Mouse (Mus musculus) stomach, postnatal 0 days (tissue): ENCODE data around the gene Galnt7.

Experiments
- CTCF ChIP-seq: IDR thresholded peaks from 2 replicates; pipeline ENCODE4 v1.5.1; 2016; ENCODE audit warnings: antibody characterized with exemption, low read depth, mild to moderate bottlenecking, moderate library complexity
- EP300 ChIP-seq: optimal IDR thresholded peaks from 2 replicates; pipeline ENCODE3; 2016; ENCODE audit warnings: antibody characterized with exemption

GRCm38 (mm10) chr8:57601987-57602418 is 50.8 kb downstream of the Galnt7 start:
- TF ChIP-seq CTCF: no peak
- TF ChIP-seq EP300: no peak
